In genomic region chr12:100067477-100067876, GRCm38 (mm10) we compare ENCODE assay signal across 11 mouse cellular contexts. TPM values are rescaled to one million over a fixed set of nuclear protein-coding genes. Genes with fewer than 3 reads are reported as not detected.
DNase-seq lines count a peak whose midpoint lies in the region; ATAC-seq and TF ChIP-seq lines count a peak whose summit lies in the region.
"Had no signal": no experiment of that assay in that cellular context is flagged by ENCODE, and none has a peak within 500 bp of the region (broad histone marks: within the 10 kb centered on the region; RNA-seq: fewer than 3 reads in every experiment).

No protein-coding gene starts in this region.

- H3K4me2 ChIP-seq in intestine, postnatal 0 days (replicated peaks; ENCODE audit: low read depth): 0 out of 2 replicates have a peak overlapping the region, but pooled peaks have one; percentile 3
- H3K4me2 ChIP-seq in forebrain, embryonic 16.5 days (ENCODE audit: low read length): no peak overlapping the region
- H3K4me2 ChIP-seq in midbrain, embryonic 13.5 days (replicated peaks): no peak overlapping the region

- no peak for TF ChIP-seq CTCF in intestine, postnatal 0 days (IDR thresholded peaks at IDR 0.05; ENCODE audit: low read depth)

- 44% methylated on average over 5 of the region's 5 CpGs for WGBS in intestine, postnatal 0 days
- 92% methylated on average over 5 of the region's 5 CpGs for WGBS in forebrain, embryonic 16.5 days
- WGBS in midbrain, embryonic 13.5 days: 92% methylated on average over 5 of the region's 5 CpGs

- no peaks in the 10 kb centered on the region for H3K27me3 ChIP-seq in intestine, postnatal 0 days (replicated peaks; ENCODE audit: control insufficient read depth, insufficient read depth, low read length)
- no peaks in the 10 kb centered on the region for H3K27me3 ChIP-seq in forebrain, embryonic 16.5 days (replicated peaks; ENCODE audit: control insufficient read depth, insufficient read depth, low read length)
- no peaks in the 10 kb centered on the region for H3K27me3 ChIP-seq in midbrain, embryonic 13.5 days

- no peak overlapping the region for H3K27ac ChIP-seq in intestine, postnatal 0 days (ENCODE audit: low read depth, low read length)
- H3K27ac ChIP-seq in forebrain, embryonic 16.5 days (ENCODE audit: low read length): no peak overlapping the region
- no peak overlapping the region for H3K27ac ChIP-seq in midbrain, embryonic 13.5 days
- H3K27ac ChIP-seq: forebrain, embryonic 10.5 days had no signal

- H3K36me3 ChIP-seq in intestine, postnatal 0 days (ENCODE audit: control insufficient read depth, insufficient read depth): no peaks in the 10 kb centered on the region
- no peaks in the 10 kb centered on the region for H3K36me3 ChIP-seq in forebrain, embryonic 16.5 days (ENCODE audit: control insufficient read depth, insufficient read depth)
- H3K36me3 ChIP-seq in midbrain, embryonic 13.5 days: no peaks in the 10 kb centered on the region
- H3K36me3 ChIP-seq: forebrain, embryonic 10.5 days had no signal

- no peak overlapping the region for H3K9ac ChIP-seq in intestine, postnatal 0 days (ENCODE audit: low read depth, low read length)
- H3K9ac ChIP-seq in forebrain, embryonic 16.5 days (replicated peaks; ENCODE audit: low read depth, low read length): no peak overlapping the region
- H3K9ac ChIP-seq in midbrain, embryonic 13.5 days (replicated peaks): no peak overlapping the region

- no peaks in the 10 kb centered on the region for H3K4me1 ChIP-seq in intestine, postnatal 0 days (replicated peaks; ENCODE audit: control insufficient read depth, insufficient read depth, low read length)
- no peaks in the 10 kb centered on the region for H3K4me1 ChIP-seq in forebrain, embryonic 16.5 days (replicated peaks; ENCODE audit: control insufficient read depth, insufficient read depth, low read length)
- no peaks in the 10 kb centered on the region for H3K4me1 ChIP-seq in midbrain, embryonic 13.5 days (replicated peaks)
- H3K4me1 ChIP-seq: forebrain, embryonic 10.5 days had no signal

- H3K9me3 ChIP-seq in intestine, postnatal 0 days (ENCODE audit: control insufficient read depth): no peaks in the 10 kb centered on the region
- no peaks in the 10 kb centered on the region for H3K9me3 ChIP-seq in forebrain, embryonic 16.5 days (ENCODE audit: control insufficient read depth, low read length)
- no peaks in the 10 kb centered on the region for H3K9me3 ChIP-seq in midbrain, embryonic 13.5 days
- H3K9me3 ChIP-seq: forebrain, embryonic 10.5 days had no signal

- H3K4me3 ChIP-seq in intestine, postnatal 0 days (ENCODE audit: low read depth, low read length): no peak overlapping the region
- H3K4me3 ChIP-seq in forebrain, embryonic 16.5 days (replicated peaks; ENCODE audit: low read length): no peak overlapping the region
- no peak overlapping the region for H3K4me3 ChIP-seq in midbrain, embryonic 13.5 days (replicated peaks)
- H3K4me3 ChIP-seq: forebrain, embryonic 10.5 days had no signal

- DNase-seq in heart, adult 18-20 months: peak; percentile 58 to 60
- no peak for DNase-seq in heart, postnatal 4 days
- peak; percentile 33 for DNase-seq in adipocyte (ENCODE audit: low spot score)
- peak; percentile 8 to 37 for DNase-seq in thymus, adult 18-20 months
- DNase-seq in kidney, postnatal 14 days: no peak
- DNase-seq: cerebellum, adult 11-12 months had no signal

- ATAC-seq in intestine, postnatal 0 days: peak; percentile 93
- no peak for ATAC-seq in forebrain, embryonic 16.5 days
- ATAC-seq in midbrain, embryonic 13.5 days: no peak
- ATAC-seq: hindbrain, embryonic 16.5 days had no signal

RNA-seq across cellular contexts. Expression of gene Psmc1, which starts 42.5 kb away (rescaled TPM):
- total RNA-seq in heart, adult 18-20 months (2021): 100 to 1,000 TPM; 139 to 144 TPM
- 100 to 1,000 TPM; 143 to 149 TPM for total RNA-seq in heart, postnatal 4 days (2021)
- polyA plus RNA-seq in intestine, postnatal 0 days (2015; fragmentation: Nextera tagmentation; extraction: Ambion mirVana): 154 and 155 TPM in 2 replicates
- polyA plus RNA-seq in forebrain, embryonic 16.5 days (2015; fragmentation: Nextera tagmentation; extraction: Ambion mirVana): 275 and 276 TPM in 2 replicates
- polyA plus RNA-seq in midbrain, embryonic 13.5 days (2015; fragmentation: Nextera tagmentation; extraction: Ambion mirVana): 281 and 297 TPM in 2 replicates

Comparison
In these comparisons a context has a peak if more than half of its experiments do, and no peak if none do; other contexts are left out.
1. DNase-seq: peak in heart, adult 18-20 months (2 of 2), adipocyte (single experiment) and thymus, adult 18-20 months (2 of 2); none in heart, postnatal 4 days (single experiment) and kidney, postnatal 14 days (single experiment).